Mouse (Mus musculus): Measurements from ENCODE around the gene Actl7a. TPM values are rescaled to one million over a fixed set of nuclear protein-coding genes. Genes with fewer than 3 reads are reported as not detected.
A peak's percentile ranks its signal among the peaks of the same experiment; 100 is the strongest.

Gene Actl7a
- polyA plus RNA-seq, 1 experiment from 2014 or later, result not detected

DNA sequence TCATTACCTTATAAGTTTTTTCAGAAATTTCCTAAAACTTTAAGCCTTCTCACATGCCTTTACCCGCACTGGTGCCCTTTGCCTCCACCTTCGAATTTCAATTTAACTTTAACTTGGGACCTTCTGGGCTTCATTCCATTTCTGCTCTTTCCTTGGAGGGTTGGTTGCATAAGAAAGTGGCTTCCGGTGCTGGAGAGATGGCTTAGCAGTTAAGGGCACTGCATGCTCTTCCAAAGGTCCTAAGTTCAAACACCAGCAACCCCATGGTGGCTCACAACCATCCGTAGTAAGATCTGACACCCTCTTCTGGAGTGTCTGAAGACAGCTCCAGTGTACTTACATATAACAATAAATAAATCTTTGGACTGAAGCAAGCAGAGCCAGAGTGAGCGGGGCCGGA is 20.0 kb upstream of the Actl7a start:
- Histone ChIP-seq H3K9me3 (replicated peaks) (no peaks in the 10 kb centered on the region), H3K4me2 (no peak overlapping the region), H3K4me1 (no peaks in the 10 kb centered on the region), H3K27me3 (replicated peaks) (no peaks in the 10 kb centered on the region), H3K27ac (no peak overlapping the region), H3K36me3 (no peaks in the 10 kb centered on the region), H3K9ac (no peak overlapping the region), H3K4me3 (no peak overlapping the region)
- 75% methylated on average over 6 of the region's 6 CpGs for WGBS (ENCODE audit: insufficient replicate concordance)
- ATAC-seq, result no peak

DNA sequence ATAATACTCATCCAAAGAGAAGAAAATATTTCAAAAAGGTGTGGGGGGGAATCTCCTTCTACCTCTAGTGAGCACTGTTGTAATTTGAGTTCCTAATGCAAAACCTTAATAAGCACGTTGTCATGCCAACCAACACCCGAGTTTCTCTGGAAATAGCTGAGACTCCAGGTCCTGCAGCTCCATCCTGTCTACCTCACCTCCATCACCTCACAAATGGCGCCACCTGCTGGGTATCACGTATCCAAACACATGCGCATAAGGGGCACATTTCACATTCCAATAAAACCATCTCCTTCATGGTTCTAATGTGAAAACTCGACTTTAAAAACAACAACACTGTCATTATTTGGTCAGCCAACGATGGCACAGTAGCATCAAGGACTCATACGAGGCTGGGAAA is 17.4 kb upstream of the Actl7a start:
- Histone ChIP-seq H3K9ac (no peak overlapping the region), H3K27ac (no peak overlapping the region), H3K27me3 (replicated peaks) (no peaks in the 10 kb centered on the region), H3K4me1 (no peaks in the 10 kb centered on the region), H3K36me3 (no peaks in the 10 kb centered on the region), H3K4me2 (no peak overlapping the region), H3K4me3 (no peak overlapping the region), H3K9me3 (replicated peaks) (no peaks in the 10 kb centered on the region)
- no peak for ATAC-seq
- WGBS (ENCODE audit: insufficient replicate concordance), result 44% methylated on average over 8 of the region's 8 CpGs

- no peak within 1 kb of the TSS for H3K4me2 ChIP-seq
- 79% methylated on average over 18 of the region's 18 CpGs for WGBS (ENCODE audit: insufficient replicate concordance)
- H3K27ac ChIP-seq, result no peak within 1 kb of the TSS
- peaks cover 11% of the 10 kb centered on the region for H3K36me3 ChIP-seq
- H3K9me3 ChIP-seq (replicated peaks), result no peaks in the 10 kb centered on the region
- H3K9ac ChIP-seq, result no peak within 1 kb of the TSS
- no peaks in the 10 kb centered on the region for H3K27me3 ChIP-seq (replicated peaks)
- no peak for ATAC-seq
- no peaks in the 10 kb centered on the region for H3K4me1 ChIP-seq
- H3K4me3 ChIP-seq, result no peak within 1 kb of the TSS
Observed at GRCm38 (mm10) chr4:56740020-56740485, 3.2 kb upstream of the Actl7a start, which contains the start of gene Gm26657. Gene Gm26657 (plus strand): TSS chr4:56740070.

DNA sequence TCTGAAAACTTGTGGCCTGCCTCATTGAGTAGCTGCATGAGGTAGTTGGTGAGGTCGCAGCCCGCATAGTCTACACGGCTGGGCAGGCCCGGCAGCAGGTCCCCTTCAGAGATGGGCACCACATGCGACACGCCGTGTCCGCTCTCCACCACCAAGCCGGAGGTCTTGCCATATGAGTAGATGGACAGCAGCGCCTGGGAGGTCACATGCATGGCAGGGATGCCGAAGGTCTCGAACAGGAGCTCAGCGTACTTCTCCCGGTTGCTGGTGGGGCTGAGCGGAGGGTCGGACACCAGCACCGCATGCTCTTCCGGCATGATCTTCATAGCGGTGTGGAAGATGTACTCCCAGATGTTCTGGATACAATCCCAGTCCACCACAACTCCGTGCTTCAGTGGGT is 2.6 kb upstream of the Actl7a start:
- no peaks in the 10 kb centered on the region for H3K27me3 ChIP-seq (replicated peaks)
- no peak; the same call in 1 of the 2 replicates for ATAC-seq
- no peak overlapping the region for H3K4me3 ChIP-seq
- H3K4me2 ChIP-seq, result no peak overlapping the region
- peaks cover 15% of the 10 kb centered on the region for H3K36me3 ChIP-seq
- H3K27ac ChIP-seq, result no peak overlapping the region
- no peaks in the 10 kb centered on the region for H3K4me1 ChIP-seq
- H3K9me3 ChIP-seq (replicated peaks), result no peaks in the 10 kb centered on the region
- 85% methylated on average over 20 of the region's 20 CpGs for WGBS (ENCODE audit: insufficient replicate concordance)
- no peak overlapping the region for H3K9ac ChIP-seq

DNA sequence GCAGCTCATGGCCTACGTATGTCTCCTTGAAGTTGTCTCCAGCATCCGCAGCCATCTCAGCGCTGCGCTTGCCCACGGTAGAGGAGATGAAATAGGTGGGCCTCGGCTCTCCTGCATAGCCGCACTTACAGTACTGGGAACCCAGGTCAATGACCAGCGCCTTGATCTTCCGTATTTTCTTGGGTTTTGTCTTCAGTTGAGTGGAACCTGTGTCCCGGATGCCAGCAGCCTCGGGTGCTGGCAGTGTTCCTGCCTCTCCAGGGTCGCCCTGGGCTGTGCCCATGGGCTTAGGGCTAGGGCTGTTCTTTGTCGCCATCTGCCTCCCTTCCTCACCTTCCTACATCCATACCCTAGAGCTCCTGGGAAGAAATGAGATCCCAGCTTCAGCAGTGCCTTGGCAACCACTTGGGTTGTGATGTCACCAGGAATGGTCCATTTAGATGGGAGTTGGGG is 2.1 kb upstream of the Actl7a start, which contains the start of gene Actl7b:
Actl7b (minus strand) TSS at position 403 of the 453 bp plus-strand sequence.
- H3K9ac ChIP-seq, result no peak within 1 kb of the TSS
- no peaks in the 10 kb centered on the region for H3K9me3 ChIP-seq (replicated peaks)
- ATAC-seq, result no peak
- H3K4me2 ChIP-seq, result no peak within 1 kb of the TSS
- no peak within 1 kb of the TSS for H3K27ac ChIP-seq
- peaks cover 20% of the 10 kb centered on the region for H3K36me3 ChIP-seq
- H3K4me1 ChIP-seq, result no peaks in the 10 kb centered on the region
- H3K27me3 ChIP-seq (replicated peaks), result no peaks in the 10 kb centered on the region
- no peak within 1 kb of the TSS for H3K4me3 ChIP-seq
- 86% methylated on average over 13 of the region's 13 CpGs for WGBS (ENCODE audit: insufficient replicate concordance)

GRCm38 (mm10) chr4:56742698-56743097 is 515 bp upstream of the Actl7a start:
- H3K4me3 ChIP-seq, result no peak overlapping the region
- no peaks in the 10 kb centered on the region for H3K27me3 ChIP-seq (replicated peaks)
- H3K9me3 ChIP-seq (replicated peaks), result no peaks in the 10 kb centered on the region
- H3K36me3 ChIP-seq, result peaks cover 35% of the 10 kb centered on the region
- no peak for ATAC-seq
- no peak overlapping the region for H3K9ac ChIP-seq
- WGBS (ENCODE audit: insufficient replicate concordance), result 69% methylated on average over 4 of the region's 4 CpGs
- H3K4me1 ChIP-seq, result no peaks in the 10 kb centered on the region
- H3K4me2 ChIP-seq, result no peak overlapping the region
- no peak overlapping the region for H3K27ac ChIP-seq

GRCm38 (mm10) chr4:56746345-56746744 is 3.1 kb downstream of the Actl7a start:
- no peak for ATAC-seq
- H3K27me3 ChIP-seq (replicated peaks), result no peaks in the 10 kb centered on the region
- no peak overlapping the region for H3K27ac ChIP-seq
- WGBS (ENCODE audit: insufficient replicate concordance), result 81% methylated on average over 2 of the region's 2 CpGs
- peaks cover 65% of the 10 kb centered on the region for H3K36me3 ChIP-seq
- H3K9ac ChIP-seq, result no peak overlapping the region
- H3K4me2 ChIP-seq, result no peak overlapping the region
- no peak overlapping the region for H3K4me3 ChIP-seq
- no peaks in the 10 kb centered on the region for H3K4me1 ChIP-seq
- H3K9me3 ChIP-seq (replicated peaks), result no peaks in the 10 kb centered on the region

GRCm38 (mm10) chr4:56747456-56747855 is 4.2 kb downstream of the Actl7a start:
- no peaks in the 10 kb centered on the region for H3K4me1 ChIP-seq
- peaks cover 74% of the 10 kb centered on the region for H3K36me3 ChIP-seq
- no peak overlapping the region for H3K4me2 ChIP-seq
- H3K27ac ChIP-seq, result no peak overlapping the region
- no peaks in the 10 kb centered on the region for H3K27me3 ChIP-seq (replicated peaks)
- no peak overlapping the region for H3K4me3 ChIP-seq
- no peak for ATAC-seq
- H3K9me3 ChIP-seq (replicated peaks), result no peaks in the 10 kb centered on the region
- 82% methylated on average over 9 of the region's 9 CpGs for WGBS (ENCODE audit: insufficient replicate concordance)
- H3K9ac ChIP-seq, result no peak overlapping the region

- Histone ChIP-seq H3K36me3 (peaks cover 96% of the 10 kb centered on the region), H3K4me3 (no peak overlapping the region), H3K27ac (no peak overlapping the region), H3K27me3 (replicated peaks) (no peaks in the 10 kb centered on the region), H3K4me1 (no peaks in the 10 kb centered on the region), H3K4me2 (no peak overlapping the region), H3K9ac (no peak overlapping the region), H3K9me3 (replicated peaks) (no peaks in the 10 kb centered on the region)
- WGBS (ENCODE audit: insufficient replicate concordance), result 88% methylated on average over 5 of the region's 5 CpGs
- ATAC-seq, result no peak
Observed at GRCm38 (mm10) chr4:56756021-56756420, 12.8 kb downstream of the Actl7a start.

DNA sequence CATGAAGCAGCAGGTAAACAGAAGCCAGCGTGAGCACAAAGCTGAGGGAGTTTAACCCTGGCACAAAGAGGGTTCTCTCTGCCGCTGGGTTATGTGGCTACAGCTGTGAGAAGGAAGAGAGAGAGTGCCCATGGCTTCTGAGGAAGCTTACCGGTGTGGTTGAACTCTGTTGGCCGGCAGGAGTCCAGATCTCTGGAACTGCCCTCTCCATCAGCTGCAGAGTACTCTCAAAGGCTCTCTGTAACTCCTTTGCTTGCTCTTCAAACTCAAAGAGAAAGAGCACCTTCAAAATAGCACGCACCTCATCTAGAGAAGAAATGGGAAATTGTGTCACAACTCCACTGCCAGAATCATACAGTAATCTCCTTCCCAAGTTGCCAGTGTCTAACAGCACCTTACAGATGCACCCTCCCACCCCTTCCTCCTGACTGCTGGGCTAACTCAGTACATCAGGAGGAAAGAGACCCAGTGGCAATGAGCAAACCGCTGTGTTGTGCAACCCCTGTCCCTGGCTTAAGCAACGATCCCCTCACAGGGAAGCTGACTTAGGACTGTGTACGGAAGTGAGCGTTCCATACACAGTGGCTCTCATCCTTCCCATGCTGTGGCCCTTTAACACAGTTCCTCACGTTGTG is 13.9 kb downstream of the Actl7a start:
- peak; percentile 51; the same call in 1 of the 2 replicates for ATAC-seq
- Histone ChIP-seq H3K4me1 (no peaks in the 10 kb centered on the region), H3K27me3 (replicated peaks) (no peaks in the 10 kb centered on the region), H3K9ac (no peak overlapping the region), H3K27ac (no peak overlapping the region), H3K36me3 (peaks cover 96% of the 10 kb centered on the region), H3K9me3 (replicated peaks) (no peaks in the 10 kb centered on the region), H3K4me2 (no peak overlapping the region), H3K4me3 (no peak overlapping the region)
- 85% methylated on average over 10 of the region's 10 CpGs for WGBS (ENCODE audit: insufficient replicate concordance)

DNA sequence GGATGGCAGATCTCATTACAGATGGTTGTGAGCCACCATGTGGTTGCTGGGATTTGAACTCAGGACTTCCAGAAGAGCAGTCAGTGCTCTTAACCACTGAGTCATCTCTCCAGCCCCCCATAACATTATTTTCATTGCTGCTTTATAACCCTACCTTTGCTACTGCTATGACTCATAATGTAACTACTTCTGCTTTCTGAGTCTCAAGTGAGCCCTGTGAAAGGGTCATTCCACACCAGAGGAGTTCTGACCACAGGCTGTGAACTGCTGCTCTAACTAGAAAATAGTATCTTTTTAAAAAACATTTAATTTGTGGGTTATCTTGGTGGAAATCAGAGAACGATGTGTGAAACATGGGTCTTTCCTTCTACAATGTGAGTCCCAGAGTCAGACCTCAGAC is 14.5 kb downstream of the Actl7a start:
- Histone ChIP-seq H3K9ac (no peak overlapping the region), H3K4me2 (no peak overlapping the region), H3K27me3 (replicated peaks) (no peaks in the 10 kb centered on the region), H3K36me3 (peaks cover 100% of the 10 kb centered on the region), H3K4me3 (no peak overlapping the region), H3K27ac (no peak overlapping the region), H3K9me3 (replicated peaks) (no peaks in the 10 kb centered on the region), H3K4me1 (no peaks in the 10 kb centered on the region)
- WGBS (ENCODE audit: insufficient replicate concordance), result 88% methylated on average over 1 of the region's 1 CpGs
- ATAC-seq, result no peak

- Histone ChIP-seq H3K4me3 (no peak overlapping the region), H3K4me2 (no peak overlapping the region), H3K36me3 (peaks cover 90% of the 10 kb centered on the region), H3K27ac (no peak overlapping the region), H3K4me1 (no peaks in the 10 kb centered on the region), H3K27me3 (replicated peaks) (no peaks in the 10 kb centered on the region), H3K9ac (no peak overlapping the region), H3K9me3 (replicated peaks) (no peaks in the 10 kb centered on the region)
- 55% methylated on average over 5 of the region's 5 CpGs for WGBS (ENCODE audit: insufficient replicate concordance)
- ATAC-seq, result no peak
Observed at GRCm38 (mm10) chr4:56767861-56768284, 24.7 kb downstream of the Actl7a start.

GRCm38 (mm10) chr4:56768913-56769312 is 25.7 kb downstream of the Actl7a start:
- 77% methylated on average over 7 of the region's 7 CpGs for WGBS (ENCODE audit: insufficient replicate concordance)
- Histone ChIP-seq H3K4me2 (no peak overlapping the region), H3K27ac (no peak overlapping the region), H3K9ac (no peak overlapping the region), H3K36me3 (peaks cover 95% of the 10 kb centered on the region), H3K4me3 (no peak overlapping the region), H3K9me3 (replicated peaks) (no peaks in the 10 kb centered on the region), H3K4me1 (no peaks in the 10 kb centered on the region), H3K27me3 (replicated peaks) (no peaks in the 10 kb centered on the region)
- ATAC-seq, result no peak

Measured in liver, embryonic 12.5 days (tissue).